Mouse (Mus musculus) ovary, postnatal 10 days (tissue): ENCODE data around the gene Tollip.
A peak's percentile ranks its signal among the peaks of the same experiment; 100 is the strongest.
"Not testable (repeated sequence)": the region's sequence is repeated elsewhere in the genome, so short reads cannot be mapped to it uniquely, and the experiment has no call there.

Experiments used
- DNase-seq: peaks from one replicate; pipeline ENCODE4 v3.0.0; 2022; ENCODE audit warnings: low spot score

Tollip gene

GRCm38 (mm10) chr7:141928642-141929041 is 10.3 kb upstream of the Tollip start:
- DNase-seq: no peak

DNA sequence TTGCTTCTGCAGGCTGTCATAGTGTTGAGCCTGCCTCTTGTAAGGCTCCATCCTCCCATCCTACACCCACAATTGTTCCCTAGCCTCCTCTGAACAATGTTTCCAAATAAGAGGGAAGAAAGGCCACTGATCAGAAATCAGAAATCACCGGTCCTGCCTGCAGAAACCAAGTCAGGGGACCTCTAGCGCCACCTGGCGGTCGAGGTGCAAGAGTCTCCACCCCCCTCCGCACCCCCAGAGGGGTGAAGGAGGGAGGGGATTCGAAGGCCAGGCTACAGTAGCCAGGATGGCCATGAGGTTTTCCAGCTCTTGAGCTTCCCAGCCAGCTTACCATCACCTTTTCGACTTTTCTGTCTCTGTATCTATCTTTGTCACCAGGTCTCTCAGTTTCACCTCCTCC is 6.6 kb upstream of the Tollip start:
- DNase-seq: peak; percentile 44

DNA sequence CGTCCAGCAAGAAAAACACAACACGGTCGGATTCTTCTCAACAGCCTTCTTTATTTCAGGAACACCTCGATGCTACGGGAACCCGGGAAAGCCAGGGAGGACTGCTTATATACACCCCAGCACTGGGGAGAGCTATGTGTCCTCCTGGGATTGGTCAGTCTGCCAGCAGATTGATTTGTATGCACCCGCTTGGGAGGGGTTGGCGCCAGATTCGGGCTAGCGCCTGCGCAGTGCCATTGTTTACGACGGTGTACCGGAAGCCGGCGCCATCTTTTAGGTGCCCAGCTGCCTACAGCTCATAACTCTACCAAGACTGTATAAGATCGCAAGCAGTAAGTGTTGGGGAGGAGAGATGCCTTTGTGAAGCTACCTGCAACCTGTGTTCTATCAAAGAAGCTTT is 5.8 kb upstream of the Tollip start:
- not testable (repeated sequence) for DNase-seq

DNA sequence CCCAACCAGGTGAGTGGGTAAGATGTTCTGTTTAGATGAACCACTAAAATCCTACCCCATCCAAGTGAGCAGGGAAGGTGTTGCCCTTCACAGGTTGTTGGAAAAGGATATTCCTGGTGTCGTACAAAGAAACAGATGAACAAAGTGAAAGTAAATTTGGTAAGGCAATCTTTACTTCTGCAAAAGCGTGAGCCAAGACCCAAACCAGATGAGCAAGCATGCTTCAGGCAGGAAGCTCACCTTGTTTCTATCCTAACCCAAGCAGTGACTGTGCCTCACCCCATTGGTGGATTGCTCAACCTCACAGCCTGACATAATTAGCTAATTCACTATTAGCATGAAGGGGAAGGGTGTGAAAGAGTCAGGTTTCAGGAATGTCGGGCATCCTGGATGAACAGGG is 7.0 kb downstream of the Tollip start:
- no peak for DNase-seq

- DNase-seq: no peak
Measured at GRCm38 (mm10) chr7:141908591-141908990, 9.7 kb downstream of the Tollip start.

GRCm38 (mm10) chr7:141902791-141903190 is 15.5 kb downstream of the Tollip start:
- DNase-seq: no peak

DNA sequence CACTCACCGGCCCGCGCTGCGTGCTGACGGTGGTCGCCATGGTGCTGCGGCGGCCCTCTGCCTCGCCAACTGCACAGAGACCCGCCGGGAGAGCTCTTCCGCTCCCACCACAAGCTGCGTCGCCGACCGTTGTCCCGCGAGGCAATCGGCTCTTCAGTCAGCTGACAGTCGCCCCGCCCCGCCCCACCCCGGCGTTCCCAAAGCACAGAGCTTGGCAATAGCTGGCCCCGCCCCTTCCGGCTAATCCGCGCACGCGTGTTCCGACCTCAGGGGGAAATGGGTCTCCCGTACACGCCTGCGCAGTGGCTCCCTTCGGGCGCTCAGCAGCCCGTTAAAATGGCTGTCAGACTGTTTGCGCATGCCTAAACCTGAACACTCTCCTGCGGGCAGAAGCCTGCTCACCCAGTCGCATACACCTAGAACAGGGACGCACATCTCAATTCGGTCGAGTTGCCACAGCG is 16.0 kb downstream of the Tollip start:
- peak; percentile 98 for DNase-seq

DNA sequence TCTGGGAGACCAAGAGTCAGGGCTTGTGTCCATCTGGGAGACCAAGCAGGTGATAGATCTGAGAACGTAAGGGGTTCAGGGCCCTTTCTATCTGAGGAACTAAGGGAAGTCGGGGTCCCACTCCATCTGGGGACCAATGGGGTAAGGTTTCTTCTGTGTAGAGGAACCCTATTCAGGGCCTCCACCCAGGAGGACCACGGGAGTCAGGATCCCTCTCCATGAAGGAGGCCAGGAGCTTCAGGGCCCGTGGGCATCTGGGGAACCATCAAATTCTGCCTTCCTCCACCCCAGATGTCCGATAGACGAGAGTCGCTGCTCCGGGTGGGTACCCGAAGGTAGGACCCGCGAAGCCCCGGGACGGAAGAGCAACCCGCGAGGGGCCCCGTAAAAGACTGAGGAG is 16.5 kb downstream of the Tollip start:
- DNase-seq: no peak

GRCm38 (mm10) chr7:141892151-141892550 is 26.2 kb downstream of the Tollip start:
- DNase-seq: no peak

DNA sequence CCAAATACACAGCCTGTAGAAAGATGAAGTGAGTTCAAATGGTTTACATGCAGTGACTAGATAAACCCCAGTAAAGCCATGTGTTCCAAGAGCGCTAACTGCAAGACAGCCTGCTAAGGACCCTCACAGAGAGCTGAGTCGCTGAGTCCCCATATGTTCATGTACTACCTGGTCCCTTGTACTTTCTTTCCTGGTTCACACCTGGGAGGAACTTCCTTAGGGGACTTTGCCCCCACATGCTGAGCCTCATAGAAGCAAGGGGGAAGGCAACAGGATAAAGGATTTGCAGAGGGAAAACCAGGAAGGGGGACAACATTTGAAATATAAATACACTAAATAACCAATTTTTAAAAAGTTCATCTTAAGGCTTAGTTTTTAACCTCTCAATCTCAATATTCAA is 39.5 kb downstream of the Tollip start:
- DNase-seq: no peak

GRCm38 (mm10) chr7:141874891-141875290 is 43.4 kb downstream of the Tollip start:
- DNase-seq: no peak

GRCm38 (mm10) chr7:141870553-141870952 is 47.8 kb downstream of the Tollip start:
- no peak for DNase-seq

DNA sequence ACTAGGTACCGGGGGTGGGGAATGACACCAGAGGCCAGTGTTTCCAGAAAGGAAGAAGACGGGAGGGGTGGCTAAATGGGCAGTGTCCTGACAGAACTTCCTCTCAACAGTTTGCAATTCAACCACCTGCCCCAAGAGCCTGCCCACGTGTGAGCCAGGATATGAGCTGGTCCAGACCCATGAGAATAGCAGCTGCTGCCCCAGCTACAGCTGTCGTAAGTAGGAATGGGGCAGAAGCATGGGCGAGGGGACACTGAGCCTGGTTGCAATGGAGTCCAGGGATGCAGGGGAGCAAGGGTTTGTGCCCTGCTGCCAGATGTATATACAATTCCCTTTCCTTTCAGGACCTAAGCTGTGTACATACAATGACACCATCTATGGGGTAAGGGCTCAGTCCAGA is 48.7 kb downstream of the Tollip start:
- no peak for DNase-seq

DNA sequence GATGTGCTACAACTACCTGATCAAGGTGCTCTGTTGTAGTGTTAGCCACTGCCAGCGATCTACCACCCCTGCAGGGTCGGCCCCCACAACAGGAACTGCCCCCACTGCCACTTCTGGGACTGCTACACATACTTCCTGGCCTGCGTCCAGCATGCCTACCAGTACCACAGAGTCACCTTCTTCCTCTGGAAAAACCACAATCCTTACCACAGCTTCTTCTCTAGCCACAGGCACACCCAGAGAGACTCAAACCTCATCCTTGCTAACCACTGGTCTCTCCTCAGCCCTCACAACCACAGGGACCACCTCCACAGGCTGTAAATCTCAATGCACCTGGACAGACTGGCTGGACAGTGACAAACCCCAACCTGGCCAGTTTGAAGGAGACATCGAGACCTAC is 57.3 kb downstream of the Tollip start:
- DNase-seq: no peak

GRCm38 (mm10) chr7:141840354-141840753 is 78.0 kb downstream of the Tollip start:
- no peak for DNase-seq

DNA sequence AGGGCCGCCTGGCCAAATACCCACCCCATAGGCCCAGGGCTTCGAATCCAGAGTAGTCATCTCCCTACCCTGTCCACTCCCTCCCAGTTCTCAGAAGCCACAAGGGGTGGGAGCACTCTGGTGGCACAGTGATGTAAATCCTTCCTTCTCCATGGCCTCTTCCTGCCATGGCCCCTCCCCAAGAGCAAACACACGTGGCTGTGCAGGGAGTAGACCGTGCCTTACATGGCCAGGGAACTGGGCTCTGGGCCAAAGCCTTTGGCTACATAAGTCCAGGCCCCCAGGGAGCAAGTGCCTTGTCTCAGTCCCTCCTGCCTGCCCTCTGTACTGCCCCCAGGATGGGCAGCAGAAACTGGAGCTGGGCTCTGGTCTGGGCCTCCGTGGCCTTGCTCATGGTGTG is 79.5 kb downstream of the Tollip start, which contains the start of gene Muc5b:
Gene Muc5b (plus strand): TSS at position 292 of the 400 bp plus-strand sequence.
- DNase-seq: no peak

- no peak for DNase-seq
Measured at GRCm38 (mm10) chr7:141836423-141836822, 81.9 kb downstream of the Tollip start.

GRCm38 (mm10) chr7:141835941-141836340 is 82.4 kb downstream of the Tollip start:
- DNase-seq: no peak
